Mouse (Mus musculus): ENCODE results near the gene Scyl2. TPM values are rescaled to one million over a fixed set of nuclear protein-coding genes. Genes with fewer than 3 reads are reported as not detected.
A peak's percentile ranks its signal among the peaks of the same experiment; 100 is the strongest.

Gene Scyl2
- total and polyA plus RNA-seq, 3 experiments, result 8.2 to 16.2 (median 15.4) TPM

- H3K36me3 ChIP-seq (ENCODE audit: control insufficient read depth, insufficient read depth, low read length), result no peaks in the 10 kb centered on the region
- 67% methylated on average over 4 of the region's 4 CpGs for WGBS
- no peaks in the 10 kb centered on the region for H3K79me2 ChIP-seq (replicated peaks; ENCODE audit: control insufficient read depth, insufficient read depth, low read length)
- intact Hi-C loops (cut with DNase I), result loop anchor here (5.0 kb wide), 1 partner anchor 306 kb away; no protein-coding TSS in a partner anchor
- no peak overlapping the region for H3K9ac ChIP-seq (ENCODE audit: low read depth, low read length)
- DNase-seq, result peak in 1 of 2 experiments; percentile 42
- H3K4me3 ChIP-seq, result no peak overlapping the region
- TF ChIP-seq CTCF (IDR thresholded peaks at IDR 0.05), result no peak
- no peak for TF ChIP-seq POLR2A (IDR thresholded peaks at IDR 0.05; ENCODE audit: insufficient read depth, low read depth, low read length)
- 0 out of 2 replicates have a peak, but pooled peaks have one; percentile 15 for TF ChIP-seq EP300 (IDR thresholded peaks at IDR 0.05; ENCODE audit: insufficient read depth, low read depth, low read length)
- H3K27ac ChIP-seq, result no peak overlapping the region
- H3K4me1 ChIP-seq (ENCODE audit: control insufficient read depth, insufficient read depth, low read length), result no peaks in the 10 kb centered on the region
- H3K27me3 ChIP-seq (ENCODE audit: control insufficient read depth, insufficient read depth, low read length), result no peaks in the 10 kb centered on the region
Measured at GRCm38 (mm10) chr10:89633121-89633520, 53.0 kb downstream of the Scyl2 start.

DNA sequence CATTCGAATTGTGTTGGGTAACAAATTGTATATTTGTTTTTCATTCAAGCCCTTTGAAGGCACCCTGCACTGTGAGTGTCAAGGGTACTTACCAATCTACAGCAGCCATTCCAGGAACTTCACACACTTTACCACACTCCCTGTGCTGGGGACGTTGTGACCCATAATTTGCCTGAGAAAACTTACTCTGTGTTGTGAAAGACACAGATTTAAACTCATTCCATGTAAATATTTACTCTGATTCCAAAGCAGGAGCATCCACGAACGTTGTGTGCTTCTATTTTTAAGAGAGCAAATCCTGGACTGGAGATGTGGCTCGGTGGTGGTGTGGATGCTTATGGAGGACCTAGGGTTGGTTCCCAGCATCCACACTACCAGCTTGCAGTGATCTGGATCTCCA lies 54.3 kb downstream of the Scyl2 start:
- no peak for DNase-seq
- no peaks in the 10 kb centered on the region for H3K4me1 ChIP-seq (ENCODE audit: control insufficient read depth, insufficient read depth, low read length)
- no peaks in the 10 kb centered on the region for H3K36me3 ChIP-seq (ENCODE audit: control insufficient read depth, insufficient read depth, low read length)
- H3K9ac ChIP-seq (ENCODE audit: low read depth, low read length), result no peak overlapping the region
- H3K79me2 ChIP-seq (replicated peaks; ENCODE audit: control insufficient read depth, insufficient read depth, low read length), result no peaks in the 10 kb centered on the region
- no peak overlapping the region for H3K4me3 ChIP-seq
- H3K27me3 ChIP-seq (ENCODE audit: control insufficient read depth, insufficient read depth, low read length), result no peaks in the 10 kb centered on the region
- intact Hi-C loops (cut with DNase I), result loop anchor here (5.0 kb wide), 1 partner anchor 305 kb away; no protein-coding TSS in a partner anchor
- WGBS, result 70% methylated on average over 5 of the region's 5 CpGs
- TF ChIP-seq POLR2A (IDR thresholded peaks at IDR 0.05; ENCODE audit: insufficient read depth, low read depth, low read length) (no peak), CTCF (IDR thresholded peaks at IDR 0.05) (no peak), EP300 (IDR thresholded peaks at IDR 0.05; ENCODE audit: insufficient read depth, low read depth, low read length) (no peak)
- H3K27ac ChIP-seq, result no peak overlapping the region

GRCm38 (mm10) chr10:89630564-89630963 lies 55.5 kb downstream of the Scyl2 start:
- H3K9ac ChIP-seq (ENCODE audit: low read depth, low read length), result no peak overlapping the region
- H3K4me3 ChIP-seq, result no peak overlapping the region
- H3K4me1 ChIP-seq (ENCODE audit: control insufficient read depth, insufficient read depth, low read length), result no peaks in the 10 kb centered on the region
- H3K79me2 ChIP-seq (replicated peaks; ENCODE audit: control insufficient read depth, insufficient read depth, low read length), result no peaks in the 10 kb centered on the region
- no peak overlapping the region for H3K27ac ChIP-seq
- no peak for DNase-seq
- intact Hi-C loops (cut with DNase I), result loop anchor here (5.0 kb wide), 1 partner anchor 303 kb away; no protein-coding TSS in a partner anchor
- no peaks in the 10 kb centered on the region for H3K36me3 ChIP-seq (ENCODE audit: control insufficient read depth, insufficient read depth, low read length)
- WGBS, result 92% methylated on average over 1 of the region's 1 CpGs
- TF ChIP-seq CTCF (IDR thresholded peaks at IDR 0.05) (no peak), POLR2A (IDR thresholded peaks at IDR 0.05; ENCODE audit: insufficient read depth, low read depth, low read length) (no peak)
- no peaks in the 10 kb centered on the region for H3K27me3 ChIP-seq (ENCODE audit: control insufficient read depth, insufficient read depth, low read length)

- Histone ChIP-seq H3K27ac (no peak overlapping the region), H3K27me3 (ENCODE audit: control insufficient read depth, insufficient read depth, low read length) (peaks cover 1% of the 10 kb centered on the region; the same call in 1 of the 2 replicates), H3K79me2 (replicated peaks; ENCODE audit: control insufficient read depth, insufficient read depth, low read length) (no peaks in the 10 kb centered on the region), H3K4me3 (no peak overlapping the region), H3K36me3 (ENCODE audit: control insufficient read depth, insufficient read depth, low read length) (no peaks in the 10 kb centered on the region), H3K9ac (ENCODE audit: low read depth, low read length) (no peak overlapping the region), H3K4me1 (ENCODE audit: control insufficient read depth, insufficient read depth, low read length) (no peaks in the 10 kb centered on the region)
- intact Hi-C loops (cut with DNase I), result loop anchor here (5.0 kb wide), 1 partner anchor 303 kb away; no protein-coding TSS in a partner anchor
- WGBS, result 35% methylated on average over 3 of the region's 3 CpGs
- peak; percentile 85 for TF ChIP-seq CTCF (IDR thresholded peaks at IDR 0.05)
- no peak for TF ChIP-seq EP300 (IDR thresholded peaks at IDR 0.05; ENCODE audit: insufficient read depth, low read depth, low read length)
- no peak for DNase-seq
Measured at GRCm38 (mm10) chr10:89630052-89630451, 56.0 kb downstream of the Scyl2 start.

DNA sequence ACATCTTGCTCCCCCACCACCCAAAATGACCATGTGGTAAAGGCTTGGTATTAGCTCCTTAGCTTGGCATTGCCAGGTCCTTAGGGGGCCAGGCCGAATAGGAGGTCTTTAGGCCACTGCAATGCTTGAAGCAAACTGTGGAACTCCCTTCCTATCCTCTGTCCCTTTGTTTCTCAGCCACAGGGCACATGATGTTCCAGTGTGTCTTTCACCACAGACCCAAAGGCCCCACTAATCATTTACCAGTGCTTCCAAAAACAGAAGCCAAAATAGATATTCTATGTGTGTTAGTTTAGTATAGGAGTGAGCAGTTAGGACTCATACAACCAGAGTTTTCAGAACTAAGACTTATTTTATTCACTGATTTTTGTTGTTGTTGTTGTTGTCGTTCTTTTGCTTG lies 59.4 kb downstream of the Scyl2 start:
- DNase-seq, result no peak
- no peak overlapping the region for H3K27ac ChIP-seq
- no peaks in the 10 kb centered on the region for H3K79me2 ChIP-seq (replicated peaks; ENCODE audit: control insufficient read depth, insufficient read depth, low read length)
- no peak overlapping the region for H3K9ac ChIP-seq (ENCODE audit: low read depth, low read length)
- intact Hi-C loops (cut with DNase I), result no loop called here
- H3K4me3 ChIP-seq, result no peak overlapping the region
- no peaks in the 10 kb centered on the region for H3K4me1 ChIP-seq (ENCODE audit: control insufficient read depth, insufficient read depth, low read length)
- H3K27me3 ChIP-seq (ENCODE audit: control insufficient read depth, insufficient read depth, low read length), result peaks cover 1% of the 10 kb centered on the region
- 85% methylated on average over 2 of the region's 2 CpGs for WGBS
- H3K36me3 ChIP-seq (ENCODE audit: control insufficient read depth, insufficient read depth, low read length), result no peaks in the 10 kb centered on the region
- no peak for TF ChIP-seq POLR2A (IDR thresholded peaks at IDR 0.05; ENCODE audit: insufficient read depth, low read depth, low read length)
- TF ChIP-seq EP300 (IDR thresholded peaks at IDR 0.05; ENCODE audit: insufficient read depth, low read depth, low read length), result no peak
- TF ChIP-seq CTCF (IDR thresholded peaks at IDR 0.05), result no peak

DNA sequence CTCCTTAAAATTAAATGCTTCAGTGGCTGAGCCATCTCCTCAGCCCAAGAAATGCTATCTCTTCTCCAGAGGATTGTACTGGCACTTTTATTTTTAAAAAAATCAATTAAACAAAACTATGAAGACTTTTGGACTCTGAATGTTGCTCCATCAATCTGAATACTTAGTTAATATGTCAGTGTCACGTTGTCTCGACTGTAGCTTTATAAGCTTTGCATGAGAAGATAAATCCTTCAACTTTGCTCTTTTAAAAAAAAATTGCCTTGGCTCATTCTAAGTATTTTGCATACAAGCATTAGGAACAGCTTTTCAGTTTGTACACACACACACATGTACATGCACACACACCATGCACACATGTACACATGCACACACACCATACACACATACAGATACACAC lies 61.9 kb downstream of the Scyl2 start:
- no peak overlapping the region for H3K4me3 ChIP-seq
- no peaks in the 10 kb centered on the region for H3K4me1 ChIP-seq (ENCODE audit: control insufficient read depth, insufficient read depth, low read length)
- H3K27ac ChIP-seq, result no peak overlapping the region
- intact Hi-C loops (cut with DNase I), result no loop called here
- H3K79me2 ChIP-seq (replicated peaks; ENCODE audit: control insufficient read depth, insufficient read depth, low read length), result no peaks in the 10 kb centered on the region
- WGBS, result 79% methylated on average over 2 of the region's 2 CpGs
- no peak overlapping the region for H3K9ac ChIP-seq (ENCODE audit: low read depth, low read length)
- no peaks in the 10 kb centered on the region for H3K36me3 ChIP-seq (ENCODE audit: control insufficient read depth, insufficient read depth, low read length)
- TF ChIP-seq EP300 (IDR thresholded peaks at IDR 0.05; ENCODE audit: insufficient read depth, low read depth, low read length), result no peak
- TF ChIP-seq POLR2A (IDR thresholded peaks at IDR 0.05; ENCODE audit: insufficient read depth, low read depth, low read length), result no peak
- TF ChIP-seq CTCF (IDR thresholded peaks at IDR 0.05), result no peak
- H3K27me3 ChIP-seq (ENCODE audit: control insufficient read depth, insufficient read depth, low read length), result peaks cover 1% of the 10 kb centered on the region
- no peak for DNase-seq
